Mouse (Mus musculus) lung, postnatal 4 days (tissue): ENCODE measurements around the gene Gm15737.
A peak's percentile ranks its signal among the peaks of the same experiment; 100 is the strongest.

Experiments
- DNase-seq, 2 experiments: peaks; one replicate each; pipeline ENCODE4 v3.0.0; 2021

Gene Gm15737

GRCm38 (mm10) chr6:92876121-92876520 is 7.0 kb downstream of the Gm15737 start:
- DNase-seq: peak in 1 of 2 experiments; percentile 24

DNA sequence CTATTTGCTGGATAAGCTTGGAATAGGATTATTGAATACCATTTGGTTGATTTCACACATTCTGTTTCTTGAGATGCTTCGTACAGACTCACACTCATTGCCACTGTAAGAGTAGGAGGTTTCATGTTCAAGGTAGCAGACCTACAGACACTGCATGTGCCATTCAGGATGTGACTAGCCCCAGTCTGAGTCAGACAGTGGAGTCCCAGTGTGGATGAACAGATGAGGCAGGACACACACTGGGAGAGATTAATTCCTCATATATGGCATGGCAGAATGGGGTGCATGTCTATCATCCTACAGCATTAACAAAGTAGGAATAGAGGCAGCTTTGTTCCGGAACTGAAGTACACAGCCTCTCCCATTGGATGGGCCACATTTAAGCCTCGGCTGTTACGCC is 8.1 kb downstream of the Gm15737 start:
- DNase-seq: no peak

DNA sequence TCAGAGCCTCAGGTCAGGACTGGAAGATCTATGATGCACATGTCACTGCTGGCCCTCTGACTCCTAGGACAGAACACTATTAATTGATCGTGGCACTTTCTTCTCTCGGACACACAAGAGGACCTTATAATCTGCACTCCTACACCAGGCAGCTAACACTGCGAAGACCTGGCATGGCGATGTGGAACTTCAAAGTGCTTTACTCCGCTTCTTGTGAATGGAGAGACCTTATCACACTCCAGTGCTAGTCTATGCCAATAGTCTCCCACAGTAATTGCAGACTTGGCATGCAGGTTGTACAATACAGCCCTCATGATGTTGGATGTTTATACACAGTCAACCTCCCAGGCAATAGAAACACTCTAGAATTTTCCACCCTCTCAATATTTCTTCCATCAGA is 9.6 kb downstream of the Gm15737 start:
- no peak for DNase-seq

- no peak for DNase-seq
Observed at GRCm38 (mm10) chr6:92879700-92880265, 10.6 kb downstream of the Gm15737 start.

- DNase-seq: no peak
Observed at GRCm38 (mm10) chr6:92882446-92882845, 13.3 kb downstream of the Gm15737 start.

DNA sequence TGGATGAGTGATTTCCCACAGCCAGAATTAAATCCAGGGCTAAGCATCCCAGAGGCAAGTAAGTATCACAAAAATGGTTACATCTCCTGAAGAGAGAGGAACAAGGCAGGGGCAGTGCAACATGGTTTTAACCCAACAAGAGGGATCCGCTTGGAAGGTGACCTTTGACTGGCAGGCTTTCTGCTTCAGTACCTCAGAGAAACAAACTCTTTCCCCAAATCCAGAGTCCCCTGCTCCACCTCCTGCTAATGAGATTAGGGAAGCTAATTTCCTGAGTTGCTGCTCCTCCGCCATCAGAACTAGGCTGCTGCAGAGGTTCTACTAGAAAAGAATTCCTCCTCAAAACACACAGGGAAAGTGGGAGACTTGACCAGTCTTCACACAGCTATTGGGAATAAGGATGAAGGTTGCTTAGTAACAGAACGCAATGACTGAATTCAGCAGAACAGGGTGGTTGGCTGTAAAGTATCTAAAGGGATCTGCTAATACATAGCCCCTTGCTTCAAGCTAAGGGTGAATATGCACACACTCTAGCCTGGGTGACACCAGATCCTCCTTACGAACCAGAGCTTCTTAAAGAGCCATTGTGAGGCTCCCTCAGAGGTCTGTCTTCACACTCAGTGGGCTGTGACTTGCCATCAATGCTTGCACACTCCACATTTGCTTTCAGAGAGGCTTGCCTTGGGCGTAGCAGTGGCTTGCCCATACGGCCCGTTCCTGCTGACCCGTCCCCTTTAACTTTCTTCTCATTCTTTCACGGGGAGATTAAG is 14.2 kb downstream of the Gm15737 start:
- DNase-seq: no peak

GRCm38 (mm10) chr6:92891535-92891934 is 22.4 kb downstream of the Gm15737 start:
- no peak for DNase-seq

DNA sequence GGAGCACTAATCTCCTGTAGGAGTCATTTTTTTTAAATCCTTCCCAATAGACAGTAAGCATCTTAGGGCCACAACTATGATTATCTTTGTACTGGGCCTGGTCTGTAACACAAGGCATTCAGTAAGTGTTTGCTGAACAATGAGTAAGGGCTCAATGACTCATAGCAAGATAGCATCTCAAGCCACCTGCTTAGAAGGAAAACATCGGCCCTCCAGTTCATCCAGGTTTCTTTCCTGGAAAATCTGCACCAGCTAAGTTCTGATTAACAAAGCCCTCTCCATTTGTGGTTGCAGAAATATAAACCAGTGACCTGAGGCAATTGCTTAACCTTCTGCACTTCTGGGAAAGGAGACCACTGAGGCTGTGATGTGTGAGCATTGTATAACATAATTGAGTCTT is 34.9 kb downstream of the Gm15737 start:
- DNase-seq: no peak

DNA sequence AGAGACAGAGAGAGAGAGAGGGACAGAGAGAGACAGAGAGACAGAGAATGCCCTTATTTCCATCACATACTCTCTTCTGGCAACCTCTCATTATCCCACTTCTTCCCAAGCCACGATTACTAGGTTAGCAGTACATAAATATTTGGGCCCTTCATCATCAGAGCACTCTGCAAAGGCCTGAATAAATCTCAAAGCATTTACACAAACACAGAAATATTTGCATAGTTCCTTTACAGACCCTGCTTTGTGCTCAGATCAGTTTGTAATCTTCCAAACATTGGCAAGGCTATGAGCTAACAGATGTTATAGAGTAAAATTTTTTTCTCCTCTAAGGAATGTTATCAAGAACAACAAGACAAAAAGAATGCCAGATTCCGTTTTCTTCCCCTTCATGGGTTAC is 35.3 kb downstream of the Gm15737 start:
- no peak for DNase-seq

- DNase-seq: peak; percentile 34 to 54
Observed at GRCm38 (mm10) chr6:92905922-92906321, 36.8 kb downstream of the Gm15737 start.

GRCm38 (mm10) chr6:92909361-92909760 is 40.2 kb downstream of the Gm15737 start:
- peak in 1 of 2 experiments; percentile 47 for DNase-seq

DNA sequence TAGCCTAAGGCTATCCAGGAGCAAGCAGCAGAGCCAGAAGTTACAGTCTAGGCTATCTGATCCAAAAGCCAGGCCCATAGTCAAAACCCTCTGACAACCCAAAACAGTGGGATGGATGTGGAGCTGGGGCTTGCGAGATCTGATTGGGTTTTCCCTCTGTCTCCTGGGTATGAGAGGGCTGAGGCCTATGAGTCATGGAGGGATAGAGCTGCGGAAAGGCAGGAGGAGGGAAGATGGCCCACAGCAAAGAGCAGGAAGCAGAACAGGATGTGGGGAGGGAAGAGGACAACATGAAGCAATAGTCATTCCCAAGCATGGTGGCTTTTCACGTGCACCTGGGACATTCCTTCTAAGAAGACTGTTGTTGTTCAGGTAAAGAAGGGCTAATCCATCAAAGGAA is 41.5 kb downstream of the Gm15737 start:
- no peak for DNase-seq

DNA sequence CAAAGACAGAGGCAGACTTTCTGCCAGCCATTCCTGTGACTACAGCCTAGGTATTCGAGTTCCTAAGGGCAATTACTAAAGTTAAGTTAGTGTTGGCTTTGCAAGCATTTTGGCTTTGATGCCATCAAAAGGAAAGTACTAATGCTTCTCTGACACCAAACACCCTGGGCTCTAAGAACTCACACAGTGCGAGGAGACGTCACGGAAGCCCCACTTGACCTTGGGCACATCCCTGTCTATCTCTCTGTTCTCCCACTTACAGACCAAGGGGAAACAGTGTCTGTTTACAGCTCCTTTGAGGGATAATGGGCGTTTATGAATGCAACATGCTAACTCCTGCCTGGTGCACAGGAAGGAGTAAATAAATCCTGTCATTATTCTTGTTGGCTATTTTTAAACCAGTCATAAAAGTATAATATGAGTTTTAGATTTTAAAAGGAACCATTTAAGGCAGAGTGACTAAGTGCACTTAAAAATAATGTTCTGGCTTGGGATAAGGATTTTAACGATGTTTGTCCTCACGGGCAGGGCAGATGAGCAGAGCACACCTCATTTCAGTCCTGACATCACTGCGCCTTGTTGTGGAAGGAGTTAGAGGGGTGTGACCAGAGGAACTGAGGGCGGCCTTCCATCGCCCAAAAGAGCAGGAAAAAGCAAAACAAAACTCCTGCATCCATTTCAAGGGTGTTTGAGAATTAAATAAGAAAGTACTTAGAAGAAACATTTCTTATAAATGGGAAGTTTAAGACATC is 52.0 kb downstream of the Gm15737 start:
- no peak for DNase-seq

DNA sequence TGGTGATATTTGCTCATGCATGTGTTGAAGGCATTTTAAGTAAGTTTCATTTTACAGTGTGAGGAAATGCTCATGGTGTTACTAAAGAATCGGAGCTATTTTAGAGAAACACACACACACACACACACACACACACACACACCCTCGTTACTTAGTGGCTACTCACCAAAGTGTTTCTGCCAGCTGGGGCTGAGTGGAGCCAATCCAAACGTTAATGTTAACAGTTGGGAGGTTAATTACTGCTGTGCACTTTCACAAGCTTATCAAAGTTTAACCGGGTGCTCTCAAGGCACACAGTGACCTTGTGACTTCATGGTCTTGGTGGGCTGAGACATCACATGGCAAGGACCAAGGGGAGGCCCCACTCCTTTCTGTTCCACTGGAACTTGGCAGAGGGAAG is 52.7 kb downstream of the Gm15737 start:
- DNase-seq: peak; percentile 28 to 51

DNA sequence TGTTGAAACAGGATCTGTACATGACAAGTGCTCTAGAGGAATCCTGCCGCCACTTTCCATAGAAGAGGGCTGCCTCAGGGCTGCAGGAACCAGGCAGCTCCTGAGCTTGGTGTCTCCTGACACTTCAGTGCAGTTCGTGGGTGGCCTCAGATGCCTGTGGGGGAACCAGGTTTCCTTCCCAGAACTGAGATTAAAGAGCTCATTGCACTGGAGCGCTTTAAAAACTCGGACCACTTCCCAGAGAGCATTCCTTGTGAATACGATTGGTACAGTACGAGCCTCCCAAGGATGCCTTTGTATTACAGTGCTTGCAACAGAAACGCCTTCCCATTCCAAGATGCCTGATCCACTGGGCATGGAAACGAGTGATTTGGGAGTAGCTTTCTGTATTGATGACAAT is 55.4 kb downstream of the Gm15737 start:
- no peak for DNase-seq

DNA sequence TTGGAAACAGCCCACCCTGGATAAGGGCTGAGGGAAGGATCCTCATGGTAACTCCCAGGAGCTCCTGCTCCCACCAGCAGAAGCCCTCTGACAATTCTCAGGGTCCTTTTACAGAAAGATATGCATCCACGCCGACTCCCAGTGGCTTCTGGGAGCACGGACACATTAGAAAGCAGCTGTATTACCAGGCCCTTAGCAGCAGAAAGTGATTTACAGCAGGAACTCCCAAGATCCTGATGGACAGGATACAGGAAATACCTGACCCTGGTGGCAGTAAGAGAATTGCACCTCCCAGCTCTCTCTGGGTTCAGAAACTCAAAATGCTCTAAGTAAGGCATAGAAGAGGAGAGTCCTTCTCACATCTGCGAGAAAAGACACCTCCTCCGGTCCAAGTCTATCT is 59.1 kb downstream of the Gm15737 start:
- DNase-seq: no peak
